Mouse (Mus musculus) myocyte (in vitro differentiated cells): ENCODE measurements around the gene Hbs1l. TPM values are rescaled to one million over a fixed set of nuclear protein-coding genes. Genes with fewer than 3 reads are reported as not detected.

Experiments
- H3K27me3 ChIP-seq: one replicate; pipeline ENCODE4 v1.6.1; 2011; ENCODE audit not compliant: control insufficient read depth, insufficient read depth, insufficient read length
- H3K36me3 ChIP-seq: one replicate; pipeline ENCODE4 v1.6.1; 2011; ENCODE audit not compliant: control insufficient read depth, insufficient read depth
- H3K4me2 ChIP-seq: one replicate; pipeline ENCODE4 v1.6.1; 2011; ENCODE audit warnings: low read depth, control low read depth
- H3K4me3 ChIP-seq: one replicate; pipeline ENCODE4 v1.5.1; 2011; ENCODE audit warnings: mild to moderate bottlenecking, control low read depth, moderate library complexity
- H3K79me2 ChIP-seq: one replicate; pipeline ENCODE4 v1.6.1; 2011; ENCODE audit not compliant: control insufficient read depth, insufficient read depth
- H3ac ChIP-seq: one replicate; pipeline ENCODE4 v1.6.1; 2011; ENCODE audit not compliant: control insufficient read depth, insufficient read length
- CEBPB ChIP-seq: IDR thresholded peaks from 2 replicates; pipeline ENCODE4 v1.6.1; 2011; ENCODE audit warnings: mild to moderate bottlenecking, moderate library complexity; ENCODE audit not compliant: poor library complexity, insufficient read depth, severe bottlenecking
- E2F4 ChIP-seq: IDR thresholded peaks from one replicate; pipeline ENCODE4 v1.6.1; 2011; ENCODE audit warnings: mild to moderate bottlenecking, control low read depth, moderate library complexity; ENCODE audit not compliant: insufficient read depth
- MAX ChIP-seq: IDR thresholded peaks from one replicate; pipeline ENCODE4 v1.6.1; 2011; ENCODE audit warnings: low read depth, mild to moderate bottlenecking, control low read depth
- MYOD1 ChIP-seq, 3 experiments: IDR thresholded peaks; one replicate each; pipeline ENCODE4 v1.6.1; 2011; ENCODE audit warnings: control low read depth in 2 of 3, low read depth in 2 of 3, mild to moderate bottlenecking in 2 of 3, moderate library complexity in 1 of 3; ENCODE audit not compliant: insufficient read length in 2 of 3, control insufficient read depth in 1 of 3
- MYOG ChIP-seq, 3 experiments: IDR thresholded peaks; one replicate each; pipeline ENCODE4 v1.6.1; 2011; ENCODE audit warnings: control low read depth in 2 of 3, low read depth in 2 of 3, mild to moderate bottlenecking in 2 of 3; ENCODE audit not compliant: insufficient read length in 2 of 3, control insufficient read depth in 1 of 3, insufficient read depth in 1 of 3
- POLR2A ChIP-seq: IDR thresholded peaks from one replicate; pipeline ENCODE4 v1.6.1; 2011; ENCODE audit warnings: low read depth, mild to moderate bottlenecking, control low read depth, moderate library complexity; ENCODE audit not compliant: insufficient read length
- POLR2AphosphoS2 ChIP-seq: IDR thresholded peaks from one replicate; pipeline ENCODE4 v1.6.1; 2011; ENCODE audit warnings: low read depth, control low read depth; ENCODE audit not compliant: insufficient read length
- REST ChIP-seq: IDR thresholded peaks from one replicate; pipeline ENCODE4 v1.6.1; 2011; ENCODE audit warnings: mild to moderate bottlenecking, control low read depth, moderate library complexity; ENCODE audit not compliant: insufficient read depth, insufficient read length
- SRF ChIP-seq: IDR thresholded peaks from one replicate; pipeline ENCODE4 v1.6.1; 2011; ENCODE audit warnings: low read depth; ENCODE audit not compliant: control insufficient read depth, insufficient read length
- TCF12 ChIP-seq: IDR thresholded peaks from one replicate; pipeline ENCODE4 v1.6.1; 2011; ENCODE audit warnings: mild to moderate bottlenecking, control low read depth; ENCODE audit not compliant: poor library complexity, insufficient read depth, severe bottlenecking
- TCF3 ChIP-seq: IDR thresholded peaks from one replicate; pipeline ENCODE4 v1.6.1; 2011; ENCODE audit warnings: low read depth, control low read depth; ENCODE audit not compliant: insufficient read length
- USF1 ChIP-seq: IDR thresholded peaks from one replicate; pipeline ENCODE4 v1.6.1; 2011; ENCODE audit warnings: low read depth, mild to moderate bottlenecking, control low read depth, moderate library complexity
- polyA plus RNA-seq: library from polyadenylated mRNA; unstranded; fragments of >200 nt; fragmentation: generic; extraction: Trizol; gene quantifications from one replicate; pipeline ENCODE4 v1.2.1, GENCODE M21; 2012; ENCODE audit warnings: missing spikeins

Hbs1l gene
- polyA plus RNA-seq, 1 experiment = 50.0 TPM

- Histone ChIP-seq H3ac (no peak overlapping the region), H3K4me3 (no peak overlapping the region), H3K36me3 (peaks cover 55% of the 10 kb centered on the region), H3K27me3 (no peaks in the 10 kb centered on the region), H3K79me2 (no peaks in the 10 kb centered on the region), H3K4me2 (no peak overlapping the region)
- no peak for TF ChIP-seq CEBPB
- TF ChIP-seq MYOG (IDR thresholded peaks at IDR 0.05; ENCODE audit: control insufficient read depth in 1 of 3, insufficient read depth in 1 of 3, insufficient read length in 2 of 3, low read depth in 2 of 3) = no peak
- TF ChIP-seq REST = no peak
- no peak for TF ChIP-seq MYOD1 (IDR thresholded peaks at IDR 0.05; ENCODE audit: control insufficient read depth in 1 of 3, insufficient read length in 2 of 3, low read depth in 2 of 3)
- no peak for TF ChIP-seq SRF
- no peak for TF ChIP-seq E2F4
- no peak for TF ChIP-seq TCF12
- no peak for TF ChIP-seq POLR2AphosphoS2
- TF ChIP-seq USF1 = no peak
- TF ChIP-seq MAX = no peak
- no peak for TF ChIP-seq POLR2A
These were observed 67.5 kb downstream of the Hbs1l start for GRCm38 (mm10) chr10:21363297-21363696.

GRCm38 (mm10) chr10:21364946-21365345, 69.2 kb downstream of the Hbs1l start:
- Histone ChIP-seq H3ac (no peak overlapping the region), H3K4me3 (no peak overlapping the region), H3K36me3 (peaks cover 58% of the 10 kb centered on the region), H3K27me3 (no peaks in the 10 kb centered on the region), H3K4me2 (no peak overlapping the region), H3K79me2 (no peaks in the 10 kb centered on the region)
- no peak for TF ChIP-seq POLR2A

- Histone ChIP-seq H3K4me2 (no peak overlapping the region), H3ac (no peak overlapping the region), H3K36me3 (peaks cover 50% of the 10 kb centered on the region), H3K4me3 (no peak overlapping the region), H3K79me2 (no peaks in the 10 kb centered on the region), H3K27me3 (no peaks in the 10 kb centered on the region)
- TF ChIP-seq MYOG (IDR thresholded peaks at IDR 0.05; ENCODE audit: control insufficient read depth in 1 of 3, insufficient read depth in 1 of 3, insufficient read length in 2 of 3, low read depth in 2 of 3) (no peak), POLR2AphosphoS2 (no peak), E2F4 (no peak), MYOD1 (IDR thresholded peaks at IDR 0.05; ENCODE audit: control insufficient read depth in 1 of 3, insufficient read length in 2 of 3, low read depth in 2 of 3) (no peak), POLR2A (no peak), TCF3 (no peak), MAX (no peak), TCF12 (no peak), USF1 (no peak), CEBPB (no peak), SRF (no peak), REST (no peak)
These were observed 70.1 kb downstream of the Hbs1l start for GRCm38 (mm10) chr10:21365897-21366296.

- Histone ChIP-seq H3ac (no peak overlapping the region), H3K4me2 (no peak overlapping the region), H3K4me3 (no peak overlapping the region), H3K27me3 (no peaks in the 10 kb centered on the region), H3K79me2 (no peaks in the 10 kb centered on the region), H3K36me3 (peaks cover 48% of the 10 kb centered on the region)
- no peak for TF ChIP-seq REST
- TF ChIP-seq TCF12 = no peak
- TF ChIP-seq POLR2AphosphoS2 = no peak
- TF ChIP-seq CEBPB = no peak
- no peak for TF ChIP-seq MYOD1 (IDR thresholded peaks at IDR 0.05; ENCODE audit: control insufficient read depth in 1 of 3, insufficient read length in 2 of 3, low read depth in 2 of 3)
- no peak for TF ChIP-seq POLR2A
- TF ChIP-seq MAX = no peak
- TF ChIP-seq MYOG (IDR thresholded peaks at IDR 0.05; ENCODE audit: control insufficient read depth in 1 of 3, insufficient read depth in 1 of 3, insufficient read length in 2 of 3, low read depth in 2 of 3) = no peak
- no peak for TF ChIP-seq TCF3
- no peak for TF ChIP-seq SRF
- no peak for TF ChIP-seq E2F4
- TF ChIP-seq USF1 = no peak
These were observed 70.7 kb downstream of the Hbs1l start for GRCm38 (mm10) chr10:21366471-21366870.

- Histone ChIP-seq H3K27me3 (no peaks in the 10 kb centered on the region), H3K4me3 (no peak overlapping the region), H3K4me2 (no peak overlapping the region), H3K79me2 (no peaks in the 10 kb centered on the region), H3ac (no peak overlapping the region), H3K36me3 (peaks cover 45% of the 10 kb centered on the region)
- TF ChIP-seq TCF12 (no peak), MYOG (IDR thresholded peaks at IDR 0.05; ENCODE audit: control insufficient read depth in 1 of 3, insufficient read depth in 1 of 3, insufficient read length in 2 of 3, low read depth in 2 of 3) (no peak), TCF3 (no peak), REST (no peak), USF1 (no peak), CEBPB (no peak), MAX (no peak), POLR2AphosphoS2 (no peak), POLR2A (no peak), MYOD1 (IDR thresholded peaks at IDR 0.05; ENCODE audit: control insufficient read depth in 1 of 3, insufficient read length in 2 of 3, low read depth in 2 of 3) (no peak), E2F4 (no peak), SRF (no peak)
These were observed 71.7 kb downstream of the Hbs1l start for GRCm38 (mm10) chr10:21367481-21367880.
